ENCODE assay signal across 10 mouse cellular contexts in the genomic region with DNA sequence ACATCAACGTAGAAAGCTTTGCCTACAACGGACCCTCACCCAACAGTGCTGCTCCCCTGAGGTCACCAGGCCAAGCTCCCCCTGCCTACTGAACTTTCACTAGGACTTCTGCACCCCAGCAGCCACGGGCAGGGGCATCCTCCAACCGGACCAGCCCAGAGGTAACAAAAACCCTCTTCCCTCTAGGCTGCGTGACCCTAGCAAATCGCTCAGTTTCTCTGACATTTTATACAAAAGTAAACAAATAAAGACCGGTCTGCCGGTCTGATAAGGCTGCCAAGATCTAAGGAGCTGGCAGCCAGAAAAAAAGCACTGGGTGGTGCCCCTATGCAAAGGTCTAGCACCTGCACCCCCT. TPM values are rescaled to one million over a fixed set of nuclear protein-coding genes. Genes with fewer than 3 reads are reported as not detected.
A peak's percentile ranks its signal among the peaks of the same experiment; 100 is the strongest.
DNase-seq lines count a peak whose midpoint lies in the region; ATAC-seq lines count a peak whose summit lies in the region.
"Had no signal": no experiment of that assay in that cellular context is flagged by ENCODE, and none has a peak within 500 bp of the region (broad histone marks: within the 10 kb centered on the region; RNA-seq: fewer than 3 reads in every experiment).

No protein-coding gene starts in this region.

- peaks cover 34% of the 10 kb centered on the region for H3K36me3 ChIP-seq in heart, embryonic 14.5 days (ENCODE audit: control insufficient read depth, insufficient read depth, low read length)
- H3K36me3 ChIP-seq in embryonic facial prominence, embryonic 11.5 days (replicated peaks; ENCODE audit: control insufficient read depth, insufficient read depth, low read depth, low read length) = peaks cover 2% of the 10 kb centered on the region
- H3K36me3 ChIP-seq in intestine, embryonic 14.5 days (ENCODE audit: control insufficient read depth, insufficient read depth, low read length) = peaks cover 19% of the 10 kb centered on the region
- H3K36me3 ChIP-seq in midbrain, embryonic 15.5 days (replicated peaks) = 0 out of 2 replicates have a peak, but pooled peaks cover 4% of the 10 kb centered on the region

- H3K27ac ChIP-seq in heart, embryonic 14.5 days (replicated peaks in 1 of 2; ENCODE audit: control insufficient read depth in 1 of 2, insufficient read depth in 1 of 2, low read depth in 2 of 2, low read length in 2 of 2) = peak overlapping the region; percentile 89 to 100; a peak in 3 of 4 replicates
- H3K27ac ChIP-seq in embryonic facial prominence, embryonic 11.5 days (replicated peaks; ENCODE audit: low read depth, low read length) = peak overlapping the region; percentile 100; the same call in 1 of the 2 replicates
- peak overlapping the region; percentile 100; the same call in 1 of the 2 replicates for H3K27ac ChIP-seq in intestine, embryonic 14.5 days (ENCODE audit: low read depth)
- H3K27ac ChIP-seq in midbrain, embryonic 15.5 days = peak overlapping the region; percentile 99

- no peaks in the 10 kb centered on the region for H3K27me3 ChIP-seq in heart, embryonic 14.5 days (ENCODE audit: control insufficient read depth, insufficient read depth, low read length)
- no peaks in the 10 kb centered on the region for H3K27me3 ChIP-seq in embryonic facial prominence, embryonic 11.5 days (ENCODE audit: control insufficient read depth, insufficient read depth, low read length)
- H3K27me3 ChIP-seq in intestine, embryonic 14.5 days (replicated peaks; ENCODE audit: control insufficient read depth, insufficient read depth, low read length) = no peaks in the 10 kb centered on the region
- no peaks in the 10 kb centered on the region for H3K27me3 ChIP-seq in midbrain, embryonic 15.5 days (replicated peaks)

- peak overlapping the region; percentile 100 for H3K9ac ChIP-seq in heart, embryonic 14.5 days (ENCODE audit: low read length)
- H3K9ac ChIP-seq in embryonic facial prominence, embryonic 11.5 days (replicated peaks; ENCODE audit: low read length) = peak overlapping the region; percentile 100
- H3K9ac ChIP-seq in intestine, embryonic 14.5 days (ENCODE audit: low read length) = peak overlapping the region; percentile 100
- peak overlapping the region; percentile 99 for H3K9ac ChIP-seq in midbrain, embryonic 15.5 days

- H3K4me1 ChIP-seq in heart, embryonic 14.5 days (ENCODE audit: control insufficient read depth in 2 of 2, insufficient read depth in 2 of 2, low read length in 2 of 2) = peaks cover 25 to 34% of the 10 kb centered on the region in 2 experiments
- H3K4me1 ChIP-seq in embryonic facial prominence, embryonic 11.5 days (ENCODE audit: control insufficient read depth, insufficient read depth, low read length) = peaks cover 24% of the 10 kb centered on the region
- H3K4me1 ChIP-seq in intestine, embryonic 14.5 days (replicated peaks; ENCODE audit: control insufficient read depth, insufficient read depth, low read length) = peaks cover 33% of the 10 kb centered on the region
- H3K4me1 ChIP-seq in midbrain, embryonic 15.5 days = peaks cover 46% of the 10 kb centered on the region

- ATAC-seq in heart, embryonic 14.5 days (ENCODE audit: insufficient number of reproducible peaks, insufficient read depth, low FRiP score, low read depth) = no peak
- ATAC-seq in embryonic facial prominence, embryonic 11.5 days (replicated peaks; ENCODE audit: insufficient number of reproducible peaks, low FRiP score, low TSS enrichment, low read depth) = no peak
- no peak for ATAC-seq in intestine, embryonic 14.5 days (replicated peaks; ENCODE audit: low FRiP score, low TSS enrichment, low read depth)
- no peak for ATAC-seq in midbrain, embryonic 15.5 days (replicated peaks)
- ATAC-seq: CD4-positive, CD25-positive, alpha-beta regulatory T cell, adult 4 months had no signal

- H3K9me3 ChIP-seq in heart, embryonic 14.5 days (ENCODE audit: control insufficient read depth, low read length) = no peaks in the 10 kb centered on the region
- no peaks in the 10 kb centered on the region for H3K9me3 ChIP-seq in embryonic facial prominence, embryonic 11.5 days (replicated peaks; ENCODE audit: control insufficient read depth, low read length)
- no peaks in the 10 kb centered on the region for H3K9me3 ChIP-seq in intestine, embryonic 14.5 days (ENCODE audit: control insufficient read depth, low read length)
- no peaks in the 10 kb centered on the region for H3K9me3 ChIP-seq in midbrain, embryonic 15.5 days

- WGBS in heart, embryonic 14.5 days = 14% methylated on average over 8 of the region's 8 CpGs
- WGBS in embryonic facial prominence, embryonic 11.5 days = 6% methylated on average over 8 of the region's 8 CpGs
- WGBS in intestine, embryonic 14.5 days = 8% methylated on average over 8 of the region's 8 CpGs
- WGBS in midbrain, embryonic 15.5 days = 2% methylated on average over 8 of the region's 8 CpGs

- H3K4me3 ChIP-seq in heart, embryonic 14.5 days (ENCODE audit: control insufficient read depth in 1 of 2, insufficient read depth in 1 of 2, low read depth in 1 of 2, low read length in 2 of 2) = peak overlapping the region; percentile 89 to 90
- H3K4me3 ChIP-seq in embryonic facial prominence, embryonic 11.5 days (ENCODE audit: low read depth, low read length) = peak overlapping the region; percentile 98
- peak overlapping the region; percentile 65 for H3K4me3 ChIP-seq in intestine, embryonic 14.5 days (ENCODE audit: low read depth, low read length)
- H3K4me3 ChIP-seq in midbrain, embryonic 15.5 days = peak overlapping the region; percentile 77

- no peak for DNase-seq in heart, adult 18-20 months
- DNase-seq in embryonic facial prominence, embryonic 11.5 days (ENCODE audit: low spot score) = no peak
- DNase-seq in intestine, embryonic 14.5 days (ENCODE audit: low spot score) = no peak
- DNase-seq in testis, postnatal 10 days (ENCODE audit: low spot score) = no peak
- no peak for DNase-seq in cerebellum, adult 9-11 months
- no peak for DNase-seq in c-Kit-positive CD71-positive TER-119-positive erythroid progenitor cells, embryonic 14.5 days (ENCODE audit: low spot score)
- DNase-seq: adrenal gland, adult 8-10 months had no signal

- H3K4me2 ChIP-seq in heart, embryonic 14.5 days (ENCODE audit: low read length) = peak overlapping the region; percentile 73
- H3K4me2 ChIP-seq in embryonic facial prominence, embryonic 11.5 days (ENCODE audit: low read depth, low read length) = peak overlapping the region; percentile 93
- peak overlapping the region; percentile 98 for H3K4me2 ChIP-seq in intestine, embryonic 14.5 days (ENCODE audit: low read length)
- peak overlapping the region; percentile 93 for H3K4me2 ChIP-seq in midbrain, embryonic 15.5 days

RNA-seq across cellular contexts. Expression of a gene that starts 4.9 kb away (rescaled TPM):
- polyA plus RNA-seq in heart, embryonic 14.5 days (2014; fragmentation: Nextera tagmentation; extraction: Ambion mirVana) = 28.1 and 31.0 TPM in 2 replicates
- total RNA-seq in heart, adult 18-20 months (2021) = 10 to 100 TPM; 39.2 to 48.2 TPM
- 26.4 and 31.0 TPM in 2 replicates for polyA plus RNA-seq in embryonic facial prominence, embryonic 11.5 days (2014; fragmentation: Nextera tagmentation; extraction: Ambion mirVana)
- polyA plus RNA-seq in intestine, embryonic 14.5 days (2014; fragmentation: Nextera tagmentation; extraction: Ambion mirVana) = 31.3 TPM in 2 replicates
- 36.3 and 38.6 TPM in 2 replicates for polyA plus RNA-seq in midbrain, embryonic 15.5 days (2015; fragmentation: Nextera tagmentation; extraction: Ambion mirVana)
